Mouse (Mus musculus): Measurements from ENCODE around the gene Ube2s. TPM values are rescaled to one million over a fixed set of nuclear protein-coding genes. Genes with fewer than 3 reads are reported as not detected.
"Not testable (repeated sequence)": the region's sequence is repeated elsewhere in the genome, so short reads cannot be mapped to it uniquely, and the experiment has no call there.

Ube2s gene
- 100 to 1,000 TPM; 119 to 128 TPM for total RNA-seq (2021)
- long read RNA-seq, experiment 1, full-length matches to known transcripts, result 50 of 51 reads
- long read RNA-seq, experiment 1, partial matches to known transcripts, result 1 of 51 reads
- long read RNA-seq, experiment 1, other reads (novel, unspliced or antisense), result 0 of 51 reads
- long read RNA-seq, experiment 2, full-length matches to known transcripts, result 139 of 143 reads
- long read RNA-seq, experiment 2, partial matches to known transcripts, result 3 of 143 reads
- long read RNA-seq, experiment 2, other reads (novel, unspliced or antisense), result 1 of 143 reads

DNA sequence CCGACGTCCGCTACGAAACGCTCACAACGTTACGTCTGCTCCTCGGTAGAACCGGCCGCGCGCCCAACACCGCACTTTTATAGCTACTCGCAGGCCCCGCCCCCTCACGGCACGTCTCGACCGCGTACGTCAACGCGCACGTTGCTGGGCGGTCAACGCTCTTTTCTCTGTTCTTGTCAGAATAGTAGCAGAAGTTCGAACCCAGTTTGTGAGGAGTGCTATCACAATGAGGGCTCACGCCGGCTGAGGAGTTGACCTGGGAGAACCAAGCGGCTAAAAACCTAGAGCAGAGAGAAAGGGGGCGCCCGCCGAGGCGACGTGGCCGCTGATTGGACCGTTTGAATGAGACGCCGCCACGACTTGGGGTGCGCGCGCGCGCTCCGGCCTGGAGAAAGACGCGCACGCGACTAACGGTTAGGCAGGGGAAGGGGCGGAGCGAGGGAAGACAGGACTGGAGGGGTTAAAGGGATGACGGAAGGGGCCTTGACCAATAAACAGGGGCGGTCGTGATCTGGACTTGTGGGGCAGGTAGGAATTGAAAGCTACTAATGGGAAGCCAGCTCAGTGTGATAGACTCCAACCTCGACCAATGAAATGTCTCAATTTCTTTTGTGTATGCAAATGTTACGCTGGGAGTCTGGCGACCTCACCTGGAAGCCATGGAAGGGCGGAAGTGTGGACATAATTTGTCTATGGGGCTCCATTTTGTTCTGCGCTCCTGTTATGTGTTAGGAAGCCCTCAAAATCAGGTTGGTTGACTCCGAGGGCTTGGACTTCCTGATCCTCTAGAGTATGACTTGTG is at the start of gene Ube2s:
Ube2s (minus strand) TSS at position 288 of the 802 bp plus-strand sequence.
- DNase-seq (ENCODE audit: low spot score in 2 of 2), result peak; percentile 97 to 98

DNA sequence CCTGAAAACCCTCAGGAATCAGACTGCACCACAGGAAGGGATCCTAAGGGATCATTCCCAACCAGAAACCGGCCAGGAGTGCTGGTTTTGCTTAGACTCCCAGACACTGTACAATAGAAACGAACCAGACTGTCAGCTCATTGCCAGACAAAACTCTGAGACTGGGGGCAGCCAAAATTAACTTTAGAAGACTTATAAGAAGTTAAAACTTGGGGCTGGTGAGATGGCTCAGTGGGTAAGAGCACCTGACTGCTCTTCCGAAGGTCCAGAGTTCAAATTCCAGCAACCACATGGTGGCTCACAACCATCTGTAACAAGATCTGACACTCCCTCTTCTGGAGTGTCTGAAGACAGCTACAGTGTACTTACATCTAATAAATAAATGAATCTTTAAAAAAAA is 48.5 kb upstream of the Ube2s start:
- DNase-seq (ENCODE audit: low spot score in 2 of 2), result not testable (repeated sequence)

DNA sequence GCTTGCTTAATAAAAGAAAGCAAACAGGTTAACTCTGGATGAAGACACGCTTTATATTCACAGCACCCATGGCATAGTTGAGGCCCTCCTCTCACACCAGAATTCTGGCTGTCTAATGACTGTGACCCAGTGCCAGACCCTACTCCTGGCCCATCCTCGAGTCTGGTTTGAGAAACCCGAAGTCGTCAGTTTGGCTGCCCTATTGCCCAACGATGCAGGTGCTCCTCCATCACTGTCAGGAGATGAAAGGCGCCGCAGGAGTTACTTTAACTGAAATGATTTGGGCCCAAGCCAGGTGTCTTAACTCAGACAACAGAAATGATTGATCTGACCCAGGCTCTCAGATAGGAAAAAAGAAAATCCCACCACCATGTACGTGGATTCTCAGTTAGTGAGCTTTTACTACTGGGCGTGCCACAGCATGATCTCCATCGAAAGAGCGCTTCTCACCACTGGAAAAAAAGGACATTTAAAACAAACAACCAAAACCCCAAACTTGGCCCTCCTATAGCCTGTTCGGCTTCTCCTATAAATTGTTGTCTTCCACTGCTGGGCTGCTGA is 47.1 kb upstream of the Ube2s start:
- DNase-seq (ENCODE audit: low spot score in 2 of 2), result no peak

DNA sequence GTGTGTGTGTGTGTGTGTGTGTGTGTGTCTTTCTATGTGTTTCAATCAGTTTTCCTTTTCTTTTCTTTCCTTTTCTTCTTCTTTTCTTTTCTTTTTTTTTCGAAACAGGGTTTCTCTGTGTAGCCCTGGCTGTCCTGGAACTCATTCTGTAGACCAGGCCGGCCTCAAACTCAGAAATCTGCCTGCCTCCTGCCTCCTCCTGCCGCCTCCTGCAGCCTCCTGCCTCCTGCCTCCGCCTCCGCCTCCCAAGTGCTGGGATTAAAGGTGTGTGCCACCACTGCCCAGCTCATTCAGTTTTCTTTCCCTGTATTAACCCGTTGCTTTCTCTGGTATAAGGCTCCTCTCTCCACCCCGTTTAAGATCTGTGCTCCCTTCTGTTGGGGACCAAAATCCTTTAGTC is 44.9 kb upstream of the Ube2s start:
- no peak for DNase-seq (ENCODE audit: low spot score in 2 of 2)

DNA sequence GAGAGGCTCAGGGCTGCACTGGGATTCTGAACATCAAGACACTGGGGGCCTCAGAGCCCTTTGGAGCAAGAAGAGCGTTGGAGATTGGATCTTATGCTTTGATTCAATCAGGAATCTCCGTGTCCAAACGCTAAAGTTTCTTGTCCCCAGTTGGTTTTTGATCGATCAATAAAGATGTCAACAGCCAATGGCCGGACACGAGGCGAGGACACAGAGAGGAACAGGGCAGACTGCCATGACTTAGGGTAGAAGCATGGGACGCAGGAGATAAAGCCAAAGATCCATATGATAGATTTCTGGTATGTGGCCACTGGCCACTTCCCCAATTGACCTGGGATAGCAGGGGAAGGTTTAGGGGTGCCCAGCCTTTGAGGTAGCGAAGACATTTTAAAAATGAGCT is 44.1 kb upstream of the Ube2s start:
- no peak for DNase-seq (ENCODE audit: low spot score in 2 of 2)

DNA sequence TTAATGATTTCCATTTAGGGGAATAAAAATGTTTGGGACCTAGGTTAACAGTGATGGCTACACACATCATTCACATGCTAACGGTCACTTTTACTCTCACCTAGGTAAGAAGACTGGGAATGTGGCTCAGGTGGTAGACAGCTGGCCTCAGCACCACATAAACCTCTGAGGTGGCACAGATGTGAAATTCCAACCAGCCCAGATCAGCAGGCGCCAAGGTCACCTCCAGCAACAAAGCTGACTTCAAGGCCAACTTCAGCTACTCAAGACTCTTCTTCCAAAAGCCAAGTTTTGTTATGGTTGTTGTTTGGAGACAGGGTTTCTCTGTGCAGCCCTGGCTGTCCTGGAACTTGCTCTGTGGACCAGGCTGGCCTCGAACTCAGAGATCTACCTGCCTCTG is 41.2 kb upstream of the Ube2s start:
- DNase-seq (ENCODE audit: low spot score in 2 of 2), result no peak

DNA sequence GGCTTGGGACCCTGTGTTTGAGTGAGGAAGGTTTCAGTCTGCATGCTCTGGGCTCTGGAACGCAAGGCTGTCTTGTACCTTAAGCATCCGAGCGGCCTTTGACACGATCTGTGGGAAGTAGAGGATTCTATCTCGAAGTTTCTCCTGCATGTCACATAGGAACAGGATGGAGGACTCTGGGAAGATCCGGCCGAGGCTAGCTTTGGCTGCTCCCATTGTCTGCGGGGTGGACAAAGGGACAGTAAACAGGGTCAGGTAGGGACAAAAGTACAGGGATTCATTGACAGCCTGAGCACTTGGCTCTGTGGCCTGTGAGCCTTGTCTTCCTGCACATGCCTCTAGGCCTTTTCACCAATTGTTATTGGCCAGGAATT is 38.9 kb upstream of the Ube2s start:
- no peak for DNase-seq (ENCODE audit: low spot score in 2 of 2)

DNA sequence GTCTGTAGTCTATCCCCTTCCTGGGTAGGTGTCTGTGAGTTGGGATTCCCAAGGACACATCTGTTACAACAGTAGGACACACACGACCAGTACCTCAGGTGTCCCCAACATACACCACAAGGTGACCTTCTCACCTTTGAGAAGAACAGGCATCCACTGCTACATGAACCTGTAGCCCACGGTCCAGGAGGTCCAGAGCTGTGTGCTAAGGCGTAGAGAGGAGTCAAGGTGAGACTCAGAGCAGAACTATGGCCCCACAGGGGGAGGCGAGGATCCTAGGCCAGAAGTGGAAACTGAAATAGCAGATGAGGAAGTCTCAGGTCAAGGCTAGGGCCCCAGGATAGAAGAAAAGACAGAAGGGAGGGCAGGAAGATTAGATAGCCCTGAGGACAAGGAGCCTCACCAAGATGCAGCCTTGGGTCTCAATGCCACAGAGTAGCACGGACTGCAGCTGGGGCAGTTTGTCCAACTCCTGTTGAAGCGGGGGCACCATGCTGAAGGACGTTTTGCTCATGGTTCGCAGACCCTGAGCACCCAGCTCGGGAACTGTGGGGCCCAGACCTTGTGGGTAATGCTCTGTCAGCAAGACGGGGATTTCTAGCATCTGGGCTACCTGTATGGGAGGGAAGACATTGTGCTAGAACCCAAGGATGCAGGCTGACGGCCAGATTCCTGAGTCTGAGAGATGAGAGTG is 38.4 kb upstream of the Ube2s start:
- DNase-seq (ENCODE audit: low spot score in 2 of 2), result no peak

DNA sequence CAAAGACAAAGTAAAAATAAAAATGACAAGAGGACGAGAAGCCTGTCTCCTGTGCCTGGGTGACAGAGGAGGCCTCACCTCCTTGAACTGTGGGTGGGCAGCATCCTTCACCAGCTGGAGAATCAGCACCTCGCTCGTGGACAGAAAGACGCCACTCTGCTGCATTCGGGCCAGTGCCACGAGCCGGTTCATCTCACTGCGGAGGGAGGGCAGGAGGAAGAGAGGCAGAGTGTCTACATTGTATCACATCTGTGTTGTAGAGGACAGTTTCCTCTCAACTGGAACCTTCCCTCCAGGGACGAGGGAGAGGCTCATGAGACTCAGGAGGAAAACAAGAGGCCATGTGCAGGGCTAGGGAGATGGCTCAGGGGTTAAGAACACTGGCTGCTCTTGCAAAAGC is 37.0 kb upstream of the Ube2s start:
- no peak for DNase-seq (ENCODE audit: low spot score in 2 of 2)

DNA sequence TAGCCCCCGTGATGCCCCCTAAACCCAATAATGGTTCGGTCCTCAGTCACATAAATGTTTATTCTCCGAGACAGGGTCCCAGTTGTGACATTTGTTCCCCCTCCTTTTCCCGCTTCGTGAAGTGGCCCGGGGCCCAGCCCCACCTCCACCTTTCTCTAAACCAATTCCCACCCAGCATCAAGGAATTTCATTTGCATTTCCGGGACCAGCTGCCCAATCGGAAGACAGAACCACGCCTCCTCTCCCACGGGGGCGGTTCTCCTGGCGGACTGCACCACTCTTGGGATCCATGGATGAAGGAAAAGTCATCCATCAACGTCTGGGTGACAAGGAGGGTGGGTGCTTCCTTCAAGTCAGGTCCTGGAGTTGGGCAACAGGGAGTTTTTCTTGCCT is 32.5 kb upstream of the Ube2s start:
- DNase-seq (ENCODE audit: low spot score in 2 of 2), result no peak

DNA sequence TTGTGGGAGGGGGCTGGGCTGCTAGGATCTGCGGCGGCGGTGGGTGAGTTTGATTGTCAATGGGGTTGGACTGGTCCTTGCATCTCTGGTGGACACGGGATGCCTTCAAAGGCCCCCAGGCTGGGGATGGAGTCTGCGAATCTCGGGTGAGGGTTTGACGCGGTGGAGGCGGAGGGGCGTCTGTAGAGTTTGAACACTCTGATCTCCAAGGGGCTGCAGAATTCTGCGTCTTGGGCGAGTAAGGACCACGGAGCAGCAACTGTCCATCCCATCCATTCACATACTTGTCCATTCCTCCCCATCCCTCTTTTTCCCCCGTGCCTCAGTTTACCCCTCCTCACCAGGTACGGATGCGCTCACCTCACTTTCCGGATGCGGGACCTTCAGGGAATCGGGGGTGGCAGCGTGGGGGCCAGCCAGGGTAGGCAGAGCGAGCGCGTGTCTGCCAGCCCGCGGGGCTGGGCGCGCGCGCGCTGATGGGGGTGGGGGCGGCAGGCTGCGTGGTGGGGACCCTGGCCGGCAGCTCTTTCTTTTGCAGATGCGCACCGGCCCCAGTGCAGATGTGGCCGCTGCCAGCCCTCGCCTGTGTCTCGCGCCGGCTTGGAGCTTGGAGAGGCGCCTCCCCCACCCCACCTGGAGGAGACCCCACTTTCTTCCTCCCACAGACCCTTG is 32.0 kb upstream of the Ube2s start, which contains the start of gene Shisa7:
Shisa7 (minus strand) TSS at position 452 of the 672 bp plus-strand sequence.
- DNase-seq (ENCODE audit: low spot score in 2 of 2), result no peak

DNA sequence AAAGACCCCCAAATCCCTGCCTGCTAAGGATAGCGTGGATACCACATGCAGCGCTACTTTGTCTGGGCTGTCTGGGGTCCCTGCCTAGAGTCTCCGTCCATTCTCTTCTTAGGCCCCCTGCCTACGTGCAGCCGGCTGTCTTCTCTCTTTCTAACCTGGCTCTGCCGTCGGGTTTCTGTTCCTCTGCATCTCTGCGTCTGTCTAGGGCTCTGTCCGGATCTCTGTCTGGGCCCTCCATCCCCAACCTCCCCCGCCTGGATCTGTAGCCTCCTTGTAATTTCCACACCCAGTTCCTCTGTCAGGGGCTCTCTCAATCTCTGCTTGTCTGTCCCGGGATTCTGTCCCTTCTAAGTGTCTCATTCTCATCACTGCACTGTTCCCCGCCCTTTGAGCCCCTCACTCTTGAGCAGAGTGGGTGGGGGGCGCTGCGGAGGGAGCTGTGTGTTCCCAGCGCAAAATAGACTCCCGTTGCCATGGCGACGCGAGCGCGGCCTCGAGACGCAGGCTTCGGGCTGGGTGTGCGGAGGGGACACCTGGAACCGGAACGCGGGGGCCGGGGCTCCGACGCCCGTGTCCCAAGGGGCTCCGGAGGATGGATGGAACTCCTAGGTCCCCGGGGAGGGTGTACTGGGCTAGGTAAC is 31.3 kb upstream of the Ube2s start:
- DNase-seq (ENCODE audit: low spot score in 2 of 2), result no peak

DNA sequence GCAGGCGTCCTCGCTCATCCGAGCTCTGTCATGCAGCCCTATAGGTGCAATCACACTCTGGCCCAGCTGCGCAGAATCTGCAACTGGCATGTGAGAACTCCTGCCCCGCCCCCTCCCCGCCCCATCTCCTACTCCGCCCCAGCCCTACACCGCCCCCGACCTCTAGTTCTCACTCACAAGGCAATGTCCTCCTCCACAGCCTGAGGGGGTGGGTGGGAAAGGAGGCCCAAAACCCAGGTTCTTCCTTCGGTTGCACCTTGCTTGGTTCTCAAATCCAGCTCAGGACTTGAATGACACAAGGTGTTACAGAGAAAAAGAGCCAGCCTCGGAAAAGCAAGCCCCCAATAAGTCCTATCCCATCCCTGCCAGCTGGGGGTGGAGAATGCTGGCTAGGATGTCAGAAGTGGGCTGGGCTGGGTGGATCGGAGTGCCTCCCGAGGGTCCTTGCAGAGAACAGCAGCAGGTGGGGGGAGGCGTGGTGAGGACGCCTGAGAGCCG is 30.3 kb upstream of the Ube2s start:
- no peak for DNase-seq (ENCODE audit: low spot score in 2 of 2)

DNA sequence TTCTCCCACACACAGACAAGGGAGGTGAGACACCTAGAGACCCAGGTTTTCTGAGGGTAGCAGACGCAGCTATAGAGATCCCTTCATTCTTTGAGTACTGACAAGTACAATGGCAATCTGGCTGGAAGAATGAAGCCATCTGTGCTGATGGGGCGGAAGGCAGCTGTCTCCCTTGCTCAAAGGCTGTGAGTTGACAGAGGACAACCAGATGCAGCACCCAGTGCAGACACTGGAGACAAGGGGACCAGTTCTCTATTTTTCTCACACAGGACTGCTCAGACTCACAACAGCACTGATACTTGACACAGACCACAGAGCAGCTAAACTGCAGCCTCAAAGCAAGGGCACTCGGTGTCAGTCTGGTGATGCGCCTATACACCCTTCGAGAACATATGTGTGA is 29.7 kb upstream of the Ube2s start:
- no peak for DNase-seq (ENCODE audit: low spot score in 2 of 2)

DNA sequence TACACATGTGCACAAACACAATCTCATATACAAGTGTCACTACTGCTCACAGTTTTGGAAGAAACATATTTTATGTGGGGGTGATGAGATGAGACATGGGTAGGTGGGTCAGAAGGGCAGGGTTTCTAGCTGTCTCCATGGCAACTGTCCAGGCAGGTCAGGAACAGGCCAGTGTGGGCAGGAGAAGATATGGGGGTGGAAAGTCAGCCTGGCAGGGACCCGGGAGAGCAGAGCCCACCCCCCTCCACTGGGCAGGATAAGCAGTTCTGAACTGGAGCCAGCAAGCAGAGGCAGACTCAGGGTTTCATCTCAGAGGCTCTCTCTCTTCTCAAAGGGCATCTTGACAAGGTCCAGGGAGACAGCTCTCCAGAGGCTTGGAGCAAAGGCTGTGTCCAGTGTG is 25.2 kb upstream of the Ube2s start:
- DNase-seq (ENCODE audit: low spot score in 2 of 2), result no peak

DNA sequence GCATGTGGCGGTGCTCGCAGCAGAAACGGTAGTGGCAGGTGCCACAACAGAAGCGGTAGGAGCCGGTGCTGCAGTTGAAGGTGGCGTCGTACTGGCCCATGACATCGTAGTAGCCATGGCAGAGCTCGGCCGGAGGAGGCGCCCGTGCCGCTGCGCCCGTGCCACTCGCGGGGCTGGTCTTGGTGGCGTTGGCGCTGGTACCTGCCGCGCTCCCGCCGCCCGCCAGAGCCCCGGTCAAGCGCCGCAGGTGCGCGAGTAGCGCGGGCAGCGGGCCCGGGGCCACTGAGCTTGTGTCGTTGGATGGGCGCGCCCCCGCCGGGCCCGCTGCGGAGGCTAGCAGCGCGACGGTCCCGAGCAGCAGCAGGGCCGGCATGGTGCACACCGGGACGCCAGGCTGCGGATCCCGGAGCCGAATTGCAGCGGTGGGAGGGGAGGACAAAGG is 24.0 kb upstream of the Ube2s start:
- peak; percentile 54 to 61 for DNase-seq (ENCODE audit: low spot score in 2 of 2)

DNA sequence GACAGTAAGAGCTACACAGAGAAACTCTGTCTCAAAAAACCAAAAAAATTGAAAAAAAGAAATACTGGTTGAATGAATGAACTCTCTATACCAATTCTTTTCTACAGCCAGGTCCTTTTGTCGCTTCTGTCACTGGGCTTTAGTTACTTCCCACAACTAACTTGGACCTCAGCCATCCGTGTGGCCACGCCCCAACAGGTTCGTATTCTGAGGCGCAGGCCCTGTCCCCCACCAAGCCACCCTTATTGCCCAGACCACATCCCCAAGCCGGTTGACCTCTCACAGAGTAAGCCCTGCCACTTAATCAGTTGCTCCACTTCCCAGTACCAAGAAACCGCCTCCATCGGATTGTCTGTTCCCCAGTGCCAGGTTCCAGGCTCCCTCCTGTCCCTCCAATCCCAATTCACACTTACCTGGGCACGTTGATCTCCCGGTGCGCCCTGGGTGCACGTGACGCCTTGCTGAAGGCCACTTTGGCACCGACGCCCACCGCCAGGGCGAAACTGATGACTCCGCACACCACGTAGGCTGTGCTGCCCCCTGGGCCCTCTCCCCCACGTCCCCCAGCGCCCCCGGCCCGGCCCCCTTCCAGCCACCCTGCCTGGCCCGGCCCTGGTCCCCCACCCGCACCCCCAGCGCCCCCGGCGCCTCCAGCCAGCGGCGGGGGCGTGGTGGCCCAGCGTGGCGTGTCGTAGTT is 23.4 kb upstream of the Ube2s start:
- DNase-seq (ENCODE audit: low spot score in 2 of 2), result no peak

DNA sequence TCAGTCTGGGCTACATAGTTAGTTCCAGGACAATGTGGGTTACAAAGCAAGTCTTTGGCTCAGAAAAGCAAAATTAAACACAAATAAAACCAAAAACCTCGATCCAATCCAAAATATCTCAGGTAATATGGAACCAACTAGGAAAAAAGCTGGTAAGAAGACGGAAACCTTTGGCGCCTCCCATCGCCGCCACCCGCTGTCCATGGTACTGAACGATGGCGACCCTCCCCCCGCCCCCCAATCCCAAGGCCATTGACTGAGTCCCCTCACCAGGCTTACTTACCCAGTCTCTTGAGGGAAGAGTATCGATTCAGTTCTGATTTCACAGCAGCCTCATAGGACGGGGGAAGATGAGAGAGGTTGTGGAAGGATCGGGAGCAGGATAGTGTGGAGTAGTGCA is 18.1 kb upstream of the Ube2s start:
- no peak for DNase-seq (ENCODE audit: low spot score in 2 of 2)

DNA sequence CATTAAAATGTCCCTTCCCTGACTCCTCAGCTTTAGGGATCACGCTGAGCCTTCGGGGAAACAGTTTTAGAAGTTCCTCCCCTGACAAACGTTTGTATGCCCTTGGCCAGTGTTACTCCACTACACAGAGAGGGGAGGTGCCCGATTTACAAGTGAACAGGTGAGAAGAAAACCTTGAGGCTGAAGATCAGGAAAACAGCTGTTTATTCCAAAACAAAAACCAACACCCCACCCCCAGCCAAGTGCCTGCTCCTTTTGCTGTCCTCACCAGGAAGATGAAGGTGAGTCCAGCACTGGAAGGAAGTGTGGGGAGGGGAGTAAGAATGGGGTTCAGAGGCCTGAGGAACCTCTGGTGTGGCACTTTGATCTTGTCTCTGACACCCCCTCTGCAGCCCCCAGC is 13.0 kb upstream of the Ube2s start:
- DNase-seq (ENCODE audit: low spot score in 2 of 2), result no peak

All from adrenal gland, adult 18-20 months (tissue).